Mouse (Mus musculus): ENCODE data around the gene Hcar1.

The Hcar1 gene

DNA sequence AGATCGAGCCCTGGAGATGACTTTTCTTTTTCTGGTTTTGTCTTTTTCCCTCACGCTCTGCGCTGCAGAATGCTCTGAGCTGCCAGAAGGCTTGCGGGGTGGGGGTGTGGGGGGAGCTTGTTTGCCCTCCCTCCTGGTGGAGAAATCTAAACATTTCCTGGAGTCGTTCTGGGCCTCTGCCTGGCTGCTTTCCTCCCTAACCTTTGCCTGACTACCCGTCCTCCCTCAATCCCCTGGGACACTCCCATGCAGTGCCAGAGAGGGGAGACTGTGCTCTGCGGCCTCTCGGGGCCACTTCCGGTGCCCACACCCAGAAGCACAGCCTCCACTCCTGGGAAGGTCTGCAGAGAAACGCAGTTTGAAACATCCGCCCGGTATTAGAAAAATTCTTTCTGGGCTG lies at the start of gene Hcar1:
Gene Hcar1 (minus strand): TSS at position 93 of the 400 bp plus-strand sequence.
- DNase-seq: no peak

DNA sequence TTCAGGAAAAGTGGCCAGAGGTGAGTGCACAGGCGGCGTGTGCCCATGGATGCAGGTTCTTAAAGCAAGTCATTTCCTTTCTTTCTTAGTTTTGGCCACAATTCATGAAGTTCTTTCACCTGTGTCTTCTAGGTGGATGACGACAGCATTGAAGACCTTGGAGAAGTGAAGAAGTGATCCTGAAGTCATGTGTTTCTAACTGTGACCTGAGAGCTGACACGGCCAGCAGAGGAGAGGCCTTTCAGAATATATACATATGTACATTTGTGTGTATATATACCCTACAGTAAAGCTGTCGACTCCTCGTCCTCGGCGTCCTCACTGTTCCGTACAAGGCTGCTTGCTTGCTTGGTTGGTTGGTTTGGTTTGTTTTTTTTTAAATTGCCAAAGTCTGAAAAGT lies 47.3 kb upstream of the Hcar1 start, which contains the start of gene Gm43518:
Gene Gm43518 (plus strand): TSS at position 301 of the 400 bp plus-strand sequence.
- DNase-seq: no peak

DNA sequence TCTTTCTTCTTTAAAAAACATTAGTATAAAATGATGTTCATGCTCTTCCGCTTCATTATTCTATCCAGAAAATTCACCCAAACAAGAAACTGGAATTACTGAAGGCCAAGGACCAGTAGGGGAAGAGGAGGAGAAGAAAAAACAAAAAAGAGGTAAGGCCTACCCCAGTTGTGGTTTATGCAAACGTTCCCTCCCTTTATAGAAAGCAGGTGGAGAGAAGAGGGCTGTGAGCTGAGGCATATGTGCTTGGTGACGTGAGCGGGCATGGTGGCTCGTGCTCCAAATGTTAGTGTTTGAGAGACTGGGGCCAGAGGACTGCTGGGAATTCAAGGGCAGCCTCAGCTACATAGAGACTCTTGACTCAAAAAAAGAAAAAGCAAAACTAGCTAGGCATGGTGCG lies 42.3 kb upstream of the Hcar1 start:
- DNase-seq: no peak

DNA sequence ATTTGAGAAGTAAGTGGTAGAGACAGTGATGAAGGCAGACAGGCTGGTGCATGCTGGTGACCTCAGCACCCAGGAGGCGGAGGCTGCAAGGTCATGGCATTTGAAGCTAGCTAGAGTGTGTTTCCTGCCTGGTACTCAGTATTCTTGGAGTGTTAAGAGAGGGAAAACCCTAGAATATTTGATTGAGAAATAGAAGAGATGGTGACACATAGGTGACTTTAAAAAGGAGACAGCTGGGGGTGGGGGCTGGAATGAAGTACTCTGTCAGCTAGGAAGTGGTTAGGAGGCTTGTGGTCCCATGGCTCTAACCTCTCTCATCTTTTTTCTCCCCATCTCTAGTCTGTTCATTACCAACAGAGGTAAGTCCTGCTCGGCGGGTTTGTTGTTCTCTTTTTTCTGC lies 35.0 kb upstream of the Hcar1 start:
- DNase-seq: peak in 1 of 2 experiments; percentile 21

DNA sequence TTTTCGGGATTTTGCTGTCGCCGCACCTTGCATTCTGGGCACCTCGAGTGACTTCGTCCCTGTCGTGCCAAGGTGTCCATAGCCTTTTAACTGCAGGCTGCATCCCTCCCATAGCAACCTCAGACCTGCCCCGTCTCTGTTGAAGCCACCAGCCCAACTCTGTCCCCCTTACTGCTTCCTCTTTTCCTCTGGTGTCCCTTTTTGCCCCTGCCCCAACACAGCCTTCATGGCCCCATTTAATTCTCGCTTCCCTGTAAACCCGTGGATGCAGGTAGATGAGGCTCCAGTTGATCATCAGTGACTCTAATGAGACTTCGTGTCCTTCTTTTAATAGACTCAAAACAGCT lies 27.8 kb upstream of the Hcar1 start:
- DNase-seq: no peak

DNA sequence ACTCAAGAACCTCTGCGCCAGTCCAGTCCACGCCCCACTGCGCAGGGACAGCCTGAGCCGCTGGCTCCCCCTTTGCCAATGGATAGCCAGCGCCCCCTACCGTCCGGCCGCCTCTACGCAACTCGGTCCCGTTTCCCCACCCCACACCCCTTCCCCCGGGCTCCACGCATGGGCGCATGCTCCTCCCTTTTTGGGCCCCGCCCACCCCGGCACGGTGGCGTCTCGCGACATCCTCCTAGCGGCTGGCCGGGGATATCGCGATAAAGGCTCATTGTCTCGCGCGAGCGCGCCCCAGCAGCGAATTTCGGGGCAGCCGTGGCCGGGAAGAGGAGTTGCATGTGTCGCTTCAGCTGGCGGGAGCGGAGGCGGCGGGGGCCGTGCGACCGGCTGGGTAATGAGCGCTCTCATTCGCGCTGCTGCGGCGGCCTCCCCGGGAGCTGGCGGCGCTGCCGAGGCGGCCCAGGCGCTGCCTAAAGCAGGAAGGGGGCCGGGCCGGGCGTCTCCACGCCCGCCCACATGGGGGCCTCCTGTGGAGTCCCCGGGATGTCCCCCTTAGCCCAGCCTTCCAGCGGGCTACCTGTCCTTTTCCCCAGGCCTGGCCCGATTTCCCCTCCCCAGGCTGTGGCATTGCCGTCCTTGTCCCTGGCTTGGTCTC lies 27.3 kb upstream of the Hcar1 start, which contains the start of gene Denr:
Gene Denr (plus strand): TSS at position 200 of the 655 bp plus-strand sequence.
- DNase-seq: peak; percentile 100

DNA sequence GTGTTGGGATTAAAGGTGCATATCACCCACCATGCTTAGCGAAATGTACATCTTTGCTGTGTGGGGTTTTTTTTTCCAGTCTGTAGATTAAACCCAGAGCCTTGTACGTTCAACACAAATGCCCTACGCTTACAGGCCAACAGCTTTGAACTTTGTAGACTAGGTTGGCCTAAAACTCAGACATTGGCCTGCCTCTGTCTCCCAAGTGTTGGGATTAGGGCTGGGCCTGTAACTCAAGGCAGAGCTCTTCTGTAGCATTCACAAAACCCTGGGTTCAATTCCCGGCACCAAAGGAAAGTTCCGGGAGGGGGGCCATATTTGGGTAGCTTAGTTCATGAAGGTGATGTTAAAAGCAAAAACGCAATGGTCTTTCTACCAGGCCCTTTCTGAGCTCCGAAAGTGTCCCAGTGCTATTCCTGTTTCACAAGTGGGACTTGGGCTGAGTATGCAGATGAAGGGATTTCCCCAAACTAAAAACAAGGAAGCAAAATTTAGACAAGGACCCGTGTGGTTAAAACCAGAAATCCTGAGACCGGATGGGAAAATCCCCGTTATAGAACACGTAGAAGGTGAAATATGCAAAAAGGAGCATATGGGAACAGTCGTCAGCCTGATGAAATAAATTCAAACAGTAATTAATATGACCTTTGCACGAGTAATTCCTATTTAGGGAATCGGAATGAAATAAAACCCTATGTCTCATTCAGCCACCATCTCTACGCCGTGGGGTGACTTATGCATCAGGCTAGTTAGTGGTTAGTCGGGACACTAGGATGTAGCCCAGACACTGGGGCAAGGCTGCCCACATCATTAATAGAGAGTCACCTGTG lies 26.5 kb upstream of the Hcar1 start:
- DNase-seq: no peak

DNA sequence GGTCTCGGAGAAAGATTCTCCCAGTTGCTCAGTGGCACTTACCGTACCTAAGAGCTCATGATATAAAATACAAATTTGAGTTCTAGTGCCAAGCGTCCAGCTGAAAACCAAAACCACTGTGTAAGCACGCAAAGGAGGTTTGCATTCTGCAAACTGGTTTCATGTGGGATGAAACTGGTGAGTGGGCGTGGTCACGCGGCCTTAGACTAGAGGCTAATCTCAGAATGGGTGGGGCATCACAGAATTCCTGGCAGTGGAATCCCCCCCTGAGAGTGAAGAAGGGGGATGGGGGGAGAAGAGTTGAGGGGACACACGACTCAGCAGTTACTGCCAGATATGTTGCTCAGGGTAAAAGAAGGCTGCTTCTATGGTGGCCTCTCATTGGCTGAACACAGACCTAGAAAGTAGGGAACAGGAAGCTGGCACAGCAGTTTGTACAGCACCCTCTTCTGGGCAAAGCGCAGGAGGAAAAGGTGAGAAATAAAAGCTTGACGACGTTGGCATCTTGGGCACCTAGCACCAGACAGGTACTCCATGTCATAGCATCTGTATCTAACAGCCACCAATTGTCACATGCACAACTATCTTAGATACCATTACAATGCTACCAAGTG lies 24.3 kb upstream of the Hcar1 start:
- DNase-seq: no peak

DNA sequence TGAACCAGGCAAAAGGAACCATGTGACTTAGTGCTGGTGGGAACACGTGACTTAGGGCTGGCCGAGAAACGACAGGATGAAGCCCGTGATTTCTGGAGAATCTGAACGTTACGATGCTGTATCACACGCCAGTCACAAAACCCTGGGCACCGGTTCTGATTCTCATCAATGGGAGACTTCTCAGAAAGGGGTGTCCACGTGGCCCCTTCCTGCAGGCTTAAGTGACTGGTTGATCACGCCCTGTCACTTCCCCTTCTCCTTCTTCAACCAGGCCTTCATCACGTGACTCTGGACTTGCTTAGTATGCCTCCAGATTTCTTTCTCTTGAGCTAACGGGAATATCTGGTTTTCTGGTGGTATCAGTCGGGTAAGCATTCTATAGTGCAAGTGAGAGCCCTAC lies 17.5 kb upstream of the Hcar1 start:
- peak; percentile 16 to 19 for DNase-seq

DNA sequence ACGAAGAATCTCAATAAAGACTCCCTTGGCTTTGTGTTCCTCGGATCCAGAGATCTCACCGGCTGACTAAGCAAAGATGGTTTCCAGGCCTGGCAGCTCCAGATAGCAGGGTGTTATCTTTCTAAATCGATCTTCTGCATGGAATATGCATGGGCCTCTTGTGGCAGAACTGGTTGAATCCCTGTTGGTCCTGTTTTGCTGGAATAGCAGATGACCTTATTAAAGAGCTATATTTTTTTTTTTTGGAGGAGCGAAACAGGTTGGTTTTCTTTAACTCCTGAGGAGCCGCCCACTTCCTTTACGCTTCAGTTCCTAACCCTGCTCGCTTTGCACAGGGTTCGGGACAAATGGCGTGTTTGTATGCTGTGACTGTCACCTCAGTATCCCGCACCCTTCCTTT lies 16.6 kb upstream of the Hcar1 start:
- no peak for DNase-seq

DNA sequence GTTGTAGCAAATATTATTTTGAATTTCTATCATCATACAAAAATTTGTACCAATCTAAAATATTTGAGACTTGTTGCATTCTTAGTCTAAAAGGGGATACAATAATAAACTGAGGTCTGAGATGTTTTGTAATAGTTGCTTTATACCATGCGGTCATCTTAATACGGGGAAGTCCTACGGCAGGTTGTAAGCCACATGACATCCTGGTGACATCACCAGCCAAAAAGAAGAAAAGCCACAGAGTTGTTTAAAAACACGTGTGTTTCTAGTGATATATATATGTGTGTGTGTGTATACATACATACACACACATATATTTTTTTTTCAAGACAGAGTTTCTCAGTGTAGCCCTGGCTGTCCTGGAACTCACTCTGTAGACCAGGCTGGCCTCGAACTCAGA lies 13.7 kb upstream of the Hcar1 start:
- DNase-seq: no peak

DNA sequence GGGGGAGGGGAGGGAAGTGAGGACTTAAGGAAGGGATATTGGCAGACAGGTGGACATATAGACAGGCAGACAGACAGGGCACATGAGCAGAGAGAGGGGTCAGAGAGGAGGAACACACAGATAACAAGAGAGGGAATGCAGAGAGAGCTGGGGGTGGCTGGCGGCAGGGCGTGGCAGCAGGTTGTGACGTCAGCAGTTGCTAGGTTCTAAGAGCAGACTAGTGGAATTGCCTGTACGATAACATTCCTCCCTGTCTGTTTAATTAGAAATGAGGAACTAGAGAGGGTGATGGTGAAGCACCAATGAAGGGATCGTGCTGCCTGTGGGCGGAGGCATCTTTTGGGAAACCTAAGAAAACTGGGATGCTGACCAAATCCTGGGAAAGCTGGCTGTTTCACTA lies 11.8 kb upstream of the Hcar1 start:
- DNase-seq: peak; percentile 77 to 80

DNA sequence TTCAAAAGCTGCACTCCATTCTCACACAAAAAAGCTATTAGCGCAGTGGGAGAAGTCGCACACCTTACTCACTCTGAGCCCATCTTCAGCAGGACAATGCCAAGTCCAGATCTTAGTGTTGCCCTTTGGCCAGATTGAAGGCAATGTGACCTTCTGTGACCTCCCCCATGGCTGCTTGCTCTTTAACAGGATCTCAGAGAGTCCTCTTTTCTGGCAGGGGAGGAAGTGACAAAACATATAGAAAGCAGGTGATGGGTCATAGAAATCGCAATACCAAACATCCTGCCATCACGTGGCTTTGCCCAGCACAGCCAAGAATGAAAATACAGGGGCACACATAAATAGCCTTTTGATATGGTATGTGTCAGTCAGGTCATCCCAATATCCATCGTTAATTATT lies 11.2 kb upstream of the Hcar1 start:
- DNase-seq: no peak

DNA sequence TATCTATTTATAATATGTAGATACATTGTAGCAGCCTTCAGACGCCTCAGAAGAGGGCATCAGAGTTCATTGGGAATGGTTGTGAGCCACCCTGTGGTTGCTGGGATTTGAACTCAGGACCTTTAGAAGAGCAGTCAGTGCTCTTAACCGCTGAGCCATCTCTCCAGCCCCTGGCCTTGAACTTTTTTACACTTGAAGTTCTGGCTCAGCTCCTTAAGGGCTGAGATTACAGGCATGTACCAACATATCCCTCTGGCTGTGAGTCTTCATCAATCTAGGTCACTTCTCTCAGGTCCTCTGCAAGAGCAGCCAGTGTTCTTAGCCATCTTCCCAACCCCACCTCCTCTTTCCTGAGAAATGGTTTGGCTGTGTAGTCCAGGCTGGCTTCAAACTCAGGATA lies 10.5 kb upstream of the Hcar1 start:
- DNase-seq: no peak

DNA sequence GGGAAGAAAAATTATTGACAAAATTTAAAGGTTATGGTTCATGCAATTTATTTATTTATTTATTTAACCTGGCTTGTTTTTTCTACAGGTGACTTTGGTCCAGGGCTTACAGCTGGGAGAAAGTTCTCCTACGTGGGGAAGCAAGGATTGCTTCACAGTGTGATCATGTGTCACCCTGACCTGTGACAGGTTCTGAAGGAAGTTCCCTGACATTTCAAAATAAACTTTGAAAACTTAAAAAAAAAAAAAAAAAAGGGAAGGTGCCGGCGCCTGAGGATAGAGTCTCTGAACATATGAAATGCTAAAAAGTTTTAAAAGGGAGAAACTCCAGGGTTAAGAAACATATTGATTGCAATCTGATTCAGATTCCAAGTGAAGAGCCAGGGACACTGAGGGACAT lies 6.5 kb upstream of the Hcar1 start:
- DNase-seq: no peak

DNA sequence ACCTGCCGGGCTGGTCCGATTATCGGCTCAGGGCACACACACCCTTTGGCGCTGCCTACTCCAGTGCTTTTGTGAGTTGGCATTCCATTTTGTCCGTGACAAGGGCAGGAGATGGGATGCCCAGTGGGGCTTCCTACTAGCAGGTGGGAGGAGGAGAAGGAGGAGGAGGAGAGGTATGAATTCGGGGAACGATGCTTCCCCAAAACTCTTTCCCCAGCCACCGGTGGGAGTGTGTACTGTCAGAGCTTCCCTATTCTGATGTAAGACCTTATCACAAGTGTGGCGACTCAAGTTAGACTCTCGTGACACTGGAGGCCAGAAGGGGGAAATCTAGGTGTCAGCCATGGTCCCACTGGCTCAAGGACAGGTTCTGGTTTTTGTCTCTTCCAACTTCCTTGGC lies 4.5 kb upstream of the Hcar1 start:
- DNase-seq: no peak

DNA sequence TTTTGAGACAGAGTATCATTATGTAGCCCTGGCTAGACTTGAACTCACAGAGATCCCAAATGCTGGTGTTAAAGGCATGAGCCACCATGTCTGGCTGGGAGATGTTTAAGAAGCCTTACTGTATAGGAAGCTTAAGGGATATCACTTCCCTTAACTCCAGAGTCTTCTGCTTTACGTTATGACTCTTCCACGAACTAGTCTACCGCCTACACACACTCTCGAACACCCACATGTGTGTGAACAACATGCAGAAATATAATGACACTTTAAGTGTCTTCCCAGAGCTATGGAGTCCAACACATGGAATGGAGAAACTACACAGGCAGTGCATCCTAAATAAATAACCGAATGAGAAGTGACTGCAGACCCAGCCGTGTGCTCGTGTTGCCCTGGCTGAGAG lies 4.1 kb upstream of the Hcar1 start:
- no peak for DNase-seq

DNA sequence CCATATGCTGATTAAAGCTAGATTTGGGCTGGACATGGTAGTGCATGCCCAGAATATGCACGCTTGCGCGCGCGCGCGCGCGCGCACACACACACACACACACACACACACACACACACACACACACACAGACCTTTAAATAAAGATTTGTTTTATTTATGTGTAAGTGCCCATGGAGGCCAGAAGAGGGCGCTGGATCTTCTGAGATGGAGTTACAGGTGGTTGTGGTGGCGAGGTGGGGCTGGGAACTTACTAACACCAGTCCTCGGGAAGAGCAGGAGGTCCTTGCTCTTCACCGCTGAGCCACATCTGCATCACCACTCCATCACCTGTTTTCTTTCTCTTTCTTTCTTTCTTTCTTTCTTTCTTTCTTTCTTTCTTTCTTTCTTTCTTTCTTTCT lies 958 bp upstream of the Hcar1 start:
- DNase-seq: no peak

DNA sequence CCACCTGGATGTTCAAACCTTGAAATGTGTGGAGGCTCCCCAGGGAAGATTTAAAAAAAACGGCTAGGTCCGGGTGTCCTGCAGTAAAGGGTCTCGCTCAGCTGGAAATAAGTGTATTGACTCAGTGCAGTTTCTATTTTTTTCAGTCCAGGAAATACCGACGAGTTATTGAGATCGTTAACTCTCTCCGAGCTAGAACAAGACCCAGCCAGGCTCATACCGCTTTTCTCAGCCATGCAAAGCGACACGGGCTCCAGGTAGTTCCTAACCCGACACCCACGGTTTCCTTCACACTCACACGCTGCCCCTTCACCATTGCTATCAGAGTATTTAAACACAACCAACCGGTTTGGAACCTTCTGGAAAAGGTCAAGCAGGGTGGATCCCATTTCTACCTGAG lies 1.8 kb downstream of the Hcar1 start:
- DNase-seq: no peak

DNA sequence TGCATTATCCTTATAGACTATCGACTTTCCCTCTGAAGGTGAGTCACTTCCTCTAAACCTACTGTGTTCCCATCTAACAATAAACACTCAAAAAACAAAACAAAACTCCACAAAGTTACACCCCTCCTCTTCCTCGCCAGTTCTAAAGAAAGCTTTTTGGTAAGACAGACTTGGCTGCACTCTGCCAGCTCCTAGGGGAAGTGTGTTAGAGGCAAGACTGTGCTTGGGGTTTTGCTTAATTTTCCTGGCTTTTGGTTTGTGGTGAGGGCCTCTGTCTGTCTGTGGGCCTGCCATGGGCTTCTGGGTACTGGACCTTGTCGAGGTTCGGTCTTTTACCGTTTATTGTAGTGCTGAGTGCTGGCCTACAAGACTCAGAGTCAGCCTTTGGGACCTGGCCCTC lies 5.6 kb downstream of the Hcar1 start:
- DNase-seq: no peak

DNA sequence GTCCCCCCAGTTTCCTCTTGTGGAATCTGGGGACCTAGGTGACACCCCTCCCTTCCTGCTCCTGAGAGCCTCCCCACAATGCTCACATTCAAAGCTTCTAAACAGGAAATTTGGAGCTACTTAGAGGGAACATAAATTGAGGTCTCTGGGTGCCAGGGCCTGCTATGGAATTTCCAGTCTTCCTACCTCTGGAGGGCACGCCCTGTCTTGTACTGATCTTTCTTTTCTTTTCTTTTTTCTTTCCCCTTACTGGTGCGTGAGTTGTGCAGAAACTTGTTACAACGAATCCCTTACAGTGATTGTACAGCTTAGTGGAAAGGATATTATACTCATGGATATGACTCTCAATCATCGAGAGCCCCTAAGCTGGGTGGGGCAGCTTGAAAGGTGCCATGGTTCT lies 10.2 kb downstream of the Hcar1 start:
- DNase-seq: no peak

DNA sequence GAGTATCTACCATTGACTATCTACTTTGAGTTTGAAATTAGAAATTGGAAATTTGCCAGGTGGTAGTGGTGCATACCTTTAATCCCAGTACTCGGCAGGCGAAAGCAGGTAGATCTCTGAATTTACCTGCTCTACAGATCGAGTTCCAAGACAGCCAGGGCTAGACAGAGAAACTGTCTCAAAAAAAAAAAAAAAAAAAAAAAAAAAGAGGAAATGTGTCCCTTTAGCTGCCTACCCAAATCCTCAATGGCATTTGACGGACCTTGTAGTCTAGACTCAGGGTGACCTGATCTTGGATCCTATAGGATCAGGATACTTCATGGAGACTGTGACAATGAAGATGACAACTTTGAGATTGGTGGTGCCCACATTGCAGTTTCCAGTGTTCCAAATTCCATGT lies 13.4 kb downstream of the Hcar1 start:
- DNase-seq: no peak

DNA sequence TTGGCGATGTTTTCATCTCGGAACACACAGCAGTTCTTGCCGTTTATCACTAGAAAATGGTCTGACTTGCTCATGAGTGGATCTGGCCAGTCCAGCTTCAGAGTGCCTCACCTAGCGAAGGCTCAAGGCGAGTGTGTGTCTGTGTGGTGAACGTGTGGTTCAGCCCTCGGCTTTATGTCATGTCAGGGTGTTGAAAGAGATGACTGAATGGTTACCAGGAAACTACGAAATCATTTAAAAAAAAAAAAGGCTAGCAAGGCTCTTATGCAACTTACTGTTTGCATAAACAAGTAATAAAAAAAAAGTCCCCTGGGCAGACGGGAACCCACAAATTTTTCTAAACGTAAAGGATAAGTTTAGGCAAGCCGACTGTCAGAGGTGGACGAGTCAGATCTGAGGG lies 14.5 kb downstream of the Hcar1 start, which contains the start of gene Hcar2:
Gene Hcar2 (minus strand): TSS at position 135 of the 400 bp plus-strand sequence.
- no peak for DNase-seq

DNA sequence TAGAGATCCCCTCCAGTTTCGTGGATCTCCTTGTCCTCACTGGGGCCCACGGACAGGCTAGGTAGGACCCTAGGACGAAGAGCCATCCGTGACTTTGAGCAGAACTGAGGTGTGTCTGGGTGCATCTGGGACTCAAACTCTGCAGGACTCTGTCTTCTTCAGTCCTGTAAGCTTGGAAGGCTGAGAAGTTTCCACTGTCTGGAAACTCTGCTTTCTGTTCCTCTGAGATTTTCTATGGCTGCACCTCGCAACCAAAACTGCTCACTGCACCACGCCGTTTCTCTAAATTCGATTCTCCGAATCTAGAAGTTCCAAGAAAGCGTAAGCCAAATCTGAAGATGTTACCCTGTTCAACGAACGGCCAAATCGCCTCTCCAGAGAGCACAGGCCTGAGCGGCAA lies 15.9 kb downstream of the Hcar1 start:
- DNase-seq: no peak
